Mouse (Mus musculus) C2C12 (cell line): ENCODE measurements around the gene Fbxw16. TPM values are rescaled to one million over a fixed set of nuclear protein-coding genes. Genes with fewer than 3 reads are reported as not detected.
"Not testable (repeated sequence)": the region's sequence is repeated elsewhere in the genome, so short reads cannot be mapped to it uniquely, and the experiment has no call there.

Source experiments
- H3K27me3 ChIP-seq: one replicate; pipeline ENCODE4 v1.6.1; 2011; ENCODE audit not compliant: control insufficient read depth, insufficient read depth, insufficient read length
- H3K36me3 ChIP-seq: one replicate; pipeline ENCODE4 v1.6.1; 2011; ENCODE audit not compliant: control insufficient read depth, insufficient read depth
- H3K4me3 ChIP-seq: one replicate; pipeline ENCODE4 v1.5.1; 2011; ENCODE audit warnings: mild to moderate bottlenecking, control low read depth; ENCODE audit not compliant: poor library complexity, insufficient read depth, severe bottlenecking
- H3K79me2 ChIP-seq: one replicate; pipeline ENCODE4 v1.6.1; 2011; ENCODE audit not compliant: control insufficient read depth, insufficient read depth
- H3K79me3 ChIP-seq: one replicate; pipeline ENCODE4 v1.6.1; 2011; ENCODE audit warnings: low read depth, control low read depth
- H3ac ChIP-seq: one replicate; pipeline ENCODE3; 2011; ENCODE audit warnings: low read depth; ENCODE audit not compliant: control insufficient read depth, insufficient read length
- CEBPB ChIP-seq: IDR thresholded peaks from one replicate; pipeline ENCODE4 v1.6.1; 2011; ENCODE audit warnings: low read depth, mild to moderate bottlenecking, control low read depth, moderate library complexity
- CTCF ChIP-seq: IDR thresholded peaks from one replicate; pipeline ENCODE4 v1.5.1; 2011; ENCODE audit not compliant: control insufficient read depth, insufficient read depth, insufficient read length
- FOSL1 ChIP-seq: IDR thresholded peaks from one replicate; pipeline ENCODE4 v1.8.0; 2011; ENCODE audit warnings: mild to moderate bottlenecking, low read length; ENCODE audit not compliant: poor library complexity, insufficient read depth, severe bottlenecking
- MAX ChIP-seq: IDR thresholded peaks from one replicate; pipeline ENCODE4 v1.6.1; 2011; ENCODE audit warnings: mild to moderate bottlenecking, control low read depth
- MYOD1 ChIP-seq: IDR thresholded peaks from one replicate; pipeline ENCODE4 v1.6.1; 2011; ENCODE audit warnings: low read depth; ENCODE audit not compliant: control insufficient read depth, insufficient read length
- MYOG ChIP-seq: IDR thresholded peaks from one replicate; pipeline ENCODE4 v1.6.1; 2011; ENCODE audit not compliant: control insufficient read depth, insufficient read length; ENCODE audit errors: extremely low read depth
- USF1 ChIP-seq: IDR thresholded peaks from one replicate; pipeline ENCODE4 v1.6.1; 2011; ENCODE audit warnings: low read depth, mild to moderate bottlenecking, control low read depth, moderate library complexity
- long read RNA-seq, 2 experiments: library from polyadenylated mRNA; unstranded; transcript quantifications; one replicate each; pipeline ENCODE4 v2.0.0; 2019 to 2020
- polyA plus RNA-seq: library from polyadenylated mRNA; unstranded; fragments of >200 nt; fragmentation: generic; extraction: Trizol; gene quantifications from one replicate; pipeline ENCODE4 v1.2.1, GENCODE M21; 2012; ENCODE audit warnings: missing spikeins

Gene Fbxw16
- not detected for polyA plus RNA-seq
- long read RNA-seq, experiment 1: 0 reads
- long read RNA-seq, experiment 2: 0 reads

DNA sequence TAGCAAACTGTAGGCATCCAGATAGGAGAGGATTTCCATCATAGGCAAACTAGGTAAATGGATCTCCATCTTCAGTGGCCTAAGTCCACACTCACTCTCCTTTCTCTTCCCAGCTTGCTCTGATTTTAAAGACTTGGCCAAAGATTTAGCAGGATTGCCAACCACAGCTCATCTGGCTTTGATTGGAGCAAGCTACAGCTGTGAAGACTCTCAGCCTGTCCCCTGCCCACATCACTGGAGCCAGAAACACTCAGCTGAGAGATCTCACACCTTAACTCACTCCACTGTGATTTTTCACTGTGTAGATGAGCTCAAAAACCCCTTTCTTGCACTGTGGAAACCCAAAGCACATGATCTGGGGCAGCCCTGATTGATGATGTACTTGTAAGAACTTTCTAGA lies at the start of gene Fbxw16:
Gene Fbxw16, minus strand, starts transcription at position 101 of the 400 bp plus-strand sequence.
- Histone ChIP-seq H3K4me3 (no peak within 1 kb of the TSS), H3K36me3 (no peaks in the 10 kb centered on the region), H3K27me3 (no peaks in the 10 kb centered on the region), H3ac (no peak within 1 kb of the TSS), H3K79me3 (no peaks in the 10 kb centered on the region), H3K79me2 (no peaks in the 10 kb centered on the region)
- TF ChIP-seq MYOD1: no peak
- no peak for TF ChIP-seq MAX
- no peak for TF ChIP-seq FOSL1
- no peak for TF ChIP-seq USF1

DNA sequence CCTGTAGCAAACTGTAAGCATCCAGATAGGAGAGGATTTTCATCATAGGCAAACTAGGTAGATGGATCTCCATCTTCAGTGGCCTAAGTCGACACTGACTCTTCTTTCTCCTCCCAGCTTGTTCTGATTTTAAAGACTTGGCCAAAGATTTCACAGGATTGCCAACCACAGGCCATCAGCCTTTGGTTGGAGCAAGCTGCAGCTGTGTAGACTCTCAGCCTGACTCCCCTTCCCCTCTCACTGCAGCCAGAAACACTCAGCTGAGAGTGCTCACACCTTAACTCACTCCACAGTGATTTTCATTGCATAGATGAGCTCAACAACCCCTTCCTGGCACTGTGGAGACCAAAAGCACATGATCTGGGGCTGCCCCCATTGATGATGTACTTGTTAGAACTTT lies 46.8 kb upstream of the Fbxw16 start, which contains the start of gene Fbxw19:
Gene Fbxw19, minus strand, starts transcription at position 101 of the 400 bp plus-strand sequence.
- H3ac ChIP-seq, H3K27me3 ChIP-seq, H3K79me3 ChIP-seq, H3K79me2 ChIP-seq, H3K36me3 ChIP-seq, H3K4me3 ChIP-seq: not testable (repeated sequence)

DNA sequence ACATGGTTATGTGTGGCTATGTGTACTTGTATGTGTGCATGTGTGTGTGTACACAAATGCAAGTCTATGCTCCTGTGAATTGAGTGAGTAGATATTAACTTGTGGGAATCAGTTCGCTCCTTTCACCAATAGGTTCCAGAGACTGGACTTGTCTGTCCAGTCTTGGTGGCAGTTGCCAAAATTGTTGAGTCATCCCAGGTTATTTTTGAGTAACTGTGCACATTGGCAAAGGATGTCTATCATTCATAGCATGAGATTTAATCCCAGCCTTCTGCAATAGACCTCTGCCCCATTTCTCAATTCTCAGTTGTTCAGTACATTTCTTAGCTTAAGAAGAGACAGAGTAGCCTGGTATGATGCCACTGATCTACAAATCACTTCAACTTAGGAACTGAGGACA lies 16.0 kb downstream of the Fbxw16 start:
- no peak overlapping the region for H3K4me3 ChIP-seq
- no peaks in the 10 kb centered on the region for H3K79me2 ChIP-seq
- H3K79me3 ChIP-seq: no peaks in the 10 kb centered on the region
- no peaks in the 10 kb centered on the region for H3K36me3 ChIP-seq
- TF ChIP-seq MYOD1 (no peak), MYOG (no peak), MAX (no peak), FOSL1 (no peak), CEBPB (no peak), CTCF (no peak), USF1 (no peak)
- no peaks in the 10 kb centered on the region for H3K27me3 ChIP-seq
- no peak overlapping the region for H3ac ChIP-seq

DNA sequence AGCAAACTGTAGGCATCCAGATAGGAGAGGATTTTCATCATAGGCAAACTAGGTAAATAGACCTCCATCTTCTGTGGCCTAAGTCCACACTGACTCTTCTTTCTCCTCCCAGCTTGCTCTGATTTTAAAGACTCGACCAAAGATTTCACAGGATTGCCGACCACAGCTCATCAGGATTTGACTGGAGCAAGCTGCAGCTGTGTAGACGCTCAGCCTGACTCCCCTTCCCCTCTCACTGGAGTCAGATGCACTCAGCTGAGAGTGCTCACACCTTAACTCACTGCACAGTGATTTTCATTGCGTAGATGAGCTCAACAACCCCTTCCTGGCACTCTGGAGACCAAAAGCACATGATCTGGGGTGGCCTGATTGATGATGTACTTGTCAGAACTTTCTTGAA lies 44.7 kb downstream of the Fbxw16 start, which contains the start of gene Fbxw22:
Gene Fbxw22, minus strand, starts transcription at position 101 of the 400 bp plus-strand sequence.
- not testable (repeated sequence) for H3ac ChIP-seq, H3K79me3 ChIP-seq, H3K79me2 ChIP-seq, H3K27me3 ChIP-seq, H3K36me3 ChIP-seq, H3K4me3 ChIP-seq

Other genes starting within 250 kb of the Fbxw16 start
- gene Fbxw20, start 214.4 kb downstream of the Fbxw16 start, polyA plus RNA-seq: not detected
- gene Fbxw14, start 161.5 kb downstream of the Fbxw16 start, polyA plus RNA-seq: not detected
- not detected for gene Fbxw28, start 109.5 kb downstream of the Fbxw16 start, polyA plus RNA-seq
- gene Fbxw22, start 44.8 kb downstream of the Fbxw16 start, polyA plus RNA-seq: not detected
- gene Fbxw19, start 46.7 kb upstream of the Fbxw16 start, polyA plus RNA-seq: not detected
- gene Fbxw15, start 119.1 kb upstream of the Fbxw16 start, polyA plus RNA-seq: not detected
- gene Fbxw24, start 176.9 kb upstream of the Fbxw16 start, polyA plus RNA-seq: not detected
- gene Fbxw25, start 215.5 kb upstream of the Fbxw16 start, polyA plus RNA-seq: not detected